Mouse (Mus musculus) layer of hippocampus, adult 8-10 months (tissue): ENCODE measurements at regions not wholly inside any gene's neighbourhood (a gene's known extent, or its start where the extent isn't known, plus 50 kb on each side); places are given as distances from the start of the nearest gene placed in this dataset.

Experiments
- DNase-seq, 2 experiments: peaks; one replicate each; pipeline ENCODE4 v3.0.0; 2022; ENCODE audit warnings: low spot score in 2 of 2

GRCm38 (mm10) chr6:51641965-51642364, 118.3 kb downstream of the Snx10 start:
- no peak for DNase-seq

GRCm38 (mm10) chr6:51648813-51649212, 125.1 kb downstream of the Snx10 start:
- no peak for DNase-seq

- DNase-seq, result no peak
These were observed 130.1 kb downstream of the Snx10 start for GRCm38 (mm10) chr6:51653753-51654152.

DNA sequence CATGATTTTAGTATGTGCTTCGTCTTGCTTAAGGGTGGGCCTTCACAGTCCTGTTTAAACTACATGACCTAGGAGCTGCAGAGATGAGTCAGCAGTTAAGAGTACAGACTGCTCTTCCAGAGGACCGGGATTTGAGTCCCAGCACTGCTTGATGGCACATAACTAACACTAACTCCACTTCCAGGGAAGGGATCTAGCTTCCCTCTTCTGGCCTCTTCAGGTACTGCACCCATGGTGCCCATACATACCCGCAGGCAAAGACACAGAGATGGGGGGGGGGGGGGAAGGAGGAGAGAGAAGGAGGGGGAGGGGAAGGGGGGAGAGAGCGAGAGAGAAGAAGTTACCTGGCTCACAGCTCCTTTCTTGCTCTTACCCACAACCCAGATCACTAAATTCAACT, 131.3 kb downstream of the Snx10 start:
- DNase-seq, result no peak

DNA sequence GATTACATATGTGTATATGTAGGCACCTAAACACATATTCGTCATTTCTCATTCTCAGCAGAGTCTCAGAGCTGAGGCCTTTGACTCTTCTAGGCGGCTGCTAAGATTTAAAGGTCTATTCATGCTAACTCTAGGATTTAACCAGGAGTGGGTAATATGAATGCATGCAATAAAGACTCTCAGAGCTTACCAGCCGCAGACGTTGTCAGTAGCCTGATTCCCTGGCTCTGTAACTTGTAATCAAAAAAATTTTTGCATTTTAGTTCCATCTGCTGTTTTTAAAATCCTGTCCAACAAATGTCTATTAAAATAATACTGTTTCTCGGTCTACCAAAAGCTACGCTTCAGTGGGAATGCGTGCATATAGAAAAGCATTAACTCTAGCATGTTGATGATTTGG, 132.4 kb downstream of the Snx10 start:
- DNase-seq, result peak in 1 of 2 experiments; percentile 15

GRCm38 (mm10) chr6:51656883-51657640, 133.4 kb downstream of the Snx10 start:
- peak in 1 of 2 experiments; percentile 8 for DNase-seq

GRCm38 (mm10) chr6:51658360-51658759, 134.7 kb downstream of the Snx10 start:
- DNase-seq, result no peak

DNA sequence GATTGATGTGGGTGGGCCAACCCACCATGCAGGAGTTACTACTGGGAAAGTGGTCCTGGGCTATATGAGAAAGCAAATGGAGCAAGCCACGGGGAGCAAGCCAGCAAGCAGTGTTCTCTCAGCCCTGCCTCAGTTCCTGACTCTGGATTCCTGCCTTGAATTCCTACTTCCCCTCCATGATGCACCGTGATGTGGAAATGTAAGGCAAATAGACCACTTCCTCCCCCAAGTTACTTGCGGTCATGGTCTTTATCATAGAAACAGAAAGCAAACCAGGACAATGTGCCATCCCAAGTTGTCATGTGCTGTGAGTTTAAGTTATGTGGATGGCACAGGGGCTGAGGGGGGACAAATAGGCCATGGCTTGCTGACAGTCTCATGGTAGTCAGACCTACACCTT, 139.5 kb downstream of the Snx10 start:
- DNase-seq, result no peak

GRCm38 (mm10) chr6:51664049-51664448, 140.3 kb downstream of the Snx10 start:
- DNase-seq, result no peak

DNA sequence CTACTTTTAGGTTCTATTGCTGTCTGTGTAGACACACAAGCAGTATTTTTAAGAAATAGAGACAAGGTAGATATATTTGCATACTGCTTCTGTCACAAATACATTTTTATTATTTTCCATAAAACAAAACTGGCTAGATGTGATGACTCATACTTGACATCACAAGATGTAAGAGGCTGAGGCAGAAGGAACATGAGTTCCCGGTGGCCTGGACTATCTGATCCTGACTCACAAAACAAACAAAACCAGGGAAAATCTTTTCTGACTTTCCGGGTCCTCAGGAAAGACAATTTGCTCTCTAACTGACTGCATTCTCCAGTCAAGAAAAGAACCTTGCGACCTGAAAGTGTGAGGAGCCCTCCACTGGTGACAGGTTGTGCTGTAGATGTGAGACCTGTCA, 143.3 kb downstream of the Snx10 start:
- no peak for DNase-seq

DNA sequence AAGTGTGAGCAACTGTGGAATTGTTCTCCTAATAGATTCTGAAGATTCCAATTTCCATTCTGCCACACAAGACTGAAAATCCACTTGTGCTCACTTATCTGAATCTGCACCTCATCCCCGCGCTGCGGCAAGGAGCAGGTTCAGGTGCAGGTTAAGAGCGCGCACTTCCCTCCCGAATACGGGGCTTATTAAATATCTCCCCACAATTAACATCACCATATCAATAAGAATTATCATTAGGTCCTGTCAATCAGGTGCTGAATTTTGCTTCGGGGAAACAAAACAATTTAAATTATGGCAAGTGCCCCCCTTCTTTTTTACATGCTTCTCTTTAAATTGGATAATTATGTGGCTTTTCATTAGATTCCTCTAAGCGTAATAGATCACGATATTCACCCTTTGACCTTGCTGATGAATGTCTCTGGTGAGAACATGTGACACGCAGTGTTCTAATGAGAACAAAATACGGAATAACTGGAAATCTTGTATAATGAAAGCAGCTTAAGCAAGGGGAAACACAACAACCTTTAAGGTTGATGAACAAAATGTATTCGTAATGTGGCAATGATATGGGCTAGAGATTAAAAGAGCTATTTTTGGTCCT, 151.7 kb downstream of the Snx10 start:
- no peak for DNase-seq

DNA sequence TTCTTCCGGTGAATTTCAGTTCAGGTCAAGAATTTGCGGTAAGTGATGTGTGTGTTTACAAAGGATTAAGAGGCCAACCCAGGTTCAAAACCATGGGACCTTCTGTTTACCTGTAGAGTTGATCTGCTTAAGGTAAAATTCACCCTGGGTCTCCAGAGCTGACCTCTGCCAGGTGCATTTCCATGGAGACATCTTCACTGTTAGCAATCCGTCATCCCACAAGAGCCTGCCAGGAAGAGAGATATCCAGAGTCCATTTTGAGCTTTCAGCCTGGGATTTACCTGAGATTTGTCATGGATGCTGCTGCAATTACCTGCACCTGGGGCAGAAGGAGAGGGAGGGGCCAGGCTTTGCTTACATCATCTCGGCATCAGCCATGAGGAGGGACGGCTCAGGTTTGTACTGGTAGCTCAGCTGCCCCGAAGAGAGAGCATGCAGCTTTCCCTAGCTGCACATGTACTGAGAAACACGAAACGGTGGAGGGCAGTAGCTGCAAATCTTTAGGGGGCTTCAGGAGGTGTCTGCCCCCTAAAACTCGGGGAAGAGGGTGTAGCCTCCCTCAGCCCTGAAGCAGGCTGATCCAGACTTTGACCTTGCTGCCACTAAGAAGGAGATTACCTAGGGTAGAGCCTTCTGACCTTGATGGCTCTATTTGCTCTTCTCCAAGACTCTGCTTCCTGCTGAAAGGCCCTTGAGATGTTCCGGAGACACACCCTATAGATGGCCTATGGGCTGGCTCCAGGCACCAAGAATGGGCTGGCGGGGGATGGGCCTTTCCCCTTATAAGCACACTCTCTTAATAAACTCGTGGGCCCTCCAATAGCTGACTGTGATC, 153.7 kb downstream of the Snx10 start:
- DNase-seq, result no peak

GRCm38 (mm10) chr6:51678743-51679142, 155.0 kb downstream of the Snx10 start:
- DNase-seq, result no peak

- DNase-seq, result no peak
These were observed 156.6 kb downstream of the Snx10 start for GRCm38 (mm10) chr6:51680239-51680857.

- DNase-seq, result no peak
These were observed 159.4 kb downstream of the Snx10 start for GRCm38 (mm10) chr6:51683131-51683530.

DNA sequence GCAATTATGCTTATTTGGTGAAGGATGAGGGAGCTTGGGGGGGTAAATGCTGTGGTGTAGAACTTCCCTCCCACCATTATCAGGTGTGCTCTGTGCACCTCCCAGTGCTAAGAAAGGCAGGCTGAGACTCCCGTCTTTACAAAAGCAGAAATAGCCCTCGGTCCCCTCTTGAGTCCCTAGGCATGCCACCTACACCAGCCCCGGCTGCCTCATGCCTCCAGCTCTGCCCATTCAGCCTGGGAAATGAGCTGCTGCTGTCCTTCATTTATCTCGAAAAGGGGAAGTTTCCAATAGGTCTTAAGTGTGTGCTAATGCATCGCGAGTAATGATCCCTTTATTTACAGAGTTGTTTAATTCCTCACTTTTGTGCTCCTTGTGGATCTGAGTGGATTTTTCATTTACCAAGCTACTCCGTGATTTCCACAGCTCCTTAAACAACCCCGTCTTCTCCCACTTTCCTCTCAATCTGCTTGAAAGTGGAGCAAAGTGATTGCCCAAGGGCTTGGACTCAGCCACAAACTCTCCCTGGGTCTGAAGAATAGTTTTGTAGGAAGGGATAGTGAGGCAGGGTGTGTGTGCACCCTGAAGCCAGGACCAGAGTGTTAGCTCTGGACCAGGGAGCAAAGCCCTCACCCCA, 162.1 kb downstream of the Snx10 start:
- DNase-seq, result no peak

DNA sequence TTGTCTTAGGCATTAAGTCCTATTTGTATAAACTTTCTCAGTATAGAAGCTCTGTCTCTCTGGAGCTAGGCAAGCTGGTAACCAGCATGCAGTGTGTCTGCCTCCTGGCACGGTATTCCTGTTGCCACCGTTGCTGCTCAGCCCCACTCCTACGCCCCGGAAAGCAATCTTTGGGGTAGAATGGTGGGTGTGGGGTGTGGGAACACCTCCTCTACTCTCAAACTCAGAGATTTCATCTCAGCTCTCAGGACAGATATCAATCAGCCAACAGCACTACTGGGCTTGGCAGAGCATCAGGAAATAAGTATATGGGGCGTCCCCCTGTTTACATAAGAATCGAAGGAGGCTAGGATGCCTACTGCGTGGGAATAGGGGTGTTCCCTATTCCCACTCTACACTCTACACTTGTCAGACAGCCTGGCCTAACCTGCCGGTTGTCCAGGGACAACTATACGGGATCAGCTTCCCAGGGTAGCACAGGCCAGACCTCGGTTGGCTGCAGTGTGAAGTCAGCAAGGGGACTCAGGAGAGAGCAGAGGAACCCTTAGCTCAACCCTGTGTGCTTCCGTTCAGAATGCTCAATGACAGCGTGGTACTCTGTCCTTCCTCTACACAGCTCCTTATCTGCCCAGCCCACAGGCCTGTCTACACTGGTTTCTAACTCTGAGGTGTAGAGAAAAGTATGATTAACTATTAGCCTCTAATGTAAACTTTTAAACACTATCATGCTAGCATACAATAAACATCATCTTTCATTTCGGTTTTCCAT, 167.3 kb downstream of the Snx10 start:
- peak; percentile 42 to 45 for DNase-seq

GRCm38 (mm10) chr6:51693984-51694383, 170.3 kb downstream of the Snx10 start:
- DNase-seq, result no peak

GRCm38 (mm10) chr6:51696396-51696795, 172.7 kb downstream of the Snx10 start:
- no peak for DNase-seq

GRCm38 (mm10) chr6:51697754-51698153, 174.1 kb downstream of the Snx10 start:
- DNase-seq, result no peak

DNA sequence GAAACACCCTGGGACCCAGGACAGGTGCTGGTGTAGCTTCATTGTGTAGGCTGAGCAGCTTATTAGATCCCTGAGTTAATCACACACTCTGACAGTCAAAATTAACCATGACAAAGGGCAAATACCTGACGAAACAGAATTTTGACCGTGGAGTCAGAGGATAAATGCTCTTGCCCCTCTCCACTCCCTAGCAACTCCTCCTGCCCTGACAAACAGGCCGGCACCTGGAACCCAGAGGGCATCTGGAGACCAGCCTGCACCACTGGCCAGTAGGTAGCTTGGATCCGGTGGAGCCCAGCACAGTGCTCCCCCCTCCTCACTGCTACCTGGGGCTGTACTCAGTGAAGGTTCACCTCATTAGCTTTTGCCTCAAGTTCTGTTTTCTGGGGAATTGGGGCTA, 174.5 kb downstream of the Snx10 start:
- DNase-seq, result no peak
